In genomic region chr9:29390796-29391517, GRCm38 (mm10) we compare ENCODE assay signal across 9 mouse cellular contexts.
A peak's percentile ranks its signal among the peaks of the same experiment; 100 is the strongest.
DNase-seq lines count a peak whose midpoint lies in the region; ATAC-seq and TF ChIP-seq lines count a peak whose summit lies in the region.
"Had no signal": no experiment of that assay in that cellular context is flagged by ENCODE, and none has a peak within 500 bp of the region (broad histone marks: within the 10 kb centered on the region; RNA-seq: fewer than 3 reads in every experiment).

No protein-coding gene starts in this region.

- H3K4me2 ChIP-seq in hindbrain, postnatal 0 days (ENCODE audit: low read depth, low read length): no peak overlapping the region
- H3K4me2 ChIP-seq in hindbrain, embryonic 12.5 days (replicated peaks): no peak overlapping the region
- H3K4me2 ChIP-seq in heart, embryonic 12.5 days: peak overlapping the region; percentile 19; the same call in 1 of the 2 replicates

- peaks cover 20% of the 10 kb centered on the region for H3K4me1 ChIP-seq in hindbrain, postnatal 0 days (ENCODE audit: insufficient read depth, low read length)
- no peaks in the 10 kb centered on the region for H3K4me1 ChIP-seq in hindbrain, embryonic 12.5 days
- H3K4me1 ChIP-seq in heart, embryonic 12.5 days (replicated peaks): peaks cover 45% of the 10 kb centered on the region

- H3K4me3 ChIP-seq in hindbrain, postnatal 0 days (ENCODE audit: low read length): no peak overlapping the region
- H3K4me3 ChIP-seq in hindbrain, embryonic 12.5 days: no peak overlapping the region
- no peak overlapping the region for H3K4me3 ChIP-seq in heart, embryonic 12.5 days

- H3K27ac ChIP-seq in hindbrain, postnatal 0 days: no peak overlapping the region
- H3K27ac ChIP-seq in hindbrain, embryonic 12.5 days: no peak overlapping the region
- peak overlapping the region; percentile 38; the same call in 1 of the 2 replicates for H3K27ac ChIP-seq in heart, embryonic 12.5 days (ENCODE audit: poor library complexity, severe bottlenecking)

- TF ChIP-seq CTCF in hindbrain, postnatal 0 days (IDR thresholded peaks at IDR 0.05; ENCODE audit: low read depth): no peak

- no peaks in the 10 kb centered on the region for H3K27me3 ChIP-seq in hindbrain, postnatal 0 days (ENCODE audit: insufficient read depth, low read length)
- no peaks in the 10 kb centered on the region for H3K27me3 ChIP-seq in hindbrain, embryonic 12.5 days
- no peaks in the 10 kb centered on the region for H3K27me3 ChIP-seq in heart, embryonic 12.5 days (replicated peaks)

- ATAC-seq in hindbrain, postnatal 0 days: peak; percentile 83
- ATAC-seq in hindbrain, embryonic 12.5 days (ENCODE audit: low FRiP score): no peak
- ATAC-seq in heart, embryonic 12.5 days (ENCODE audit: insufficient number of reproducible peaks, low FRiP score): no peak
- no peak for ATAC-seq in erythroblast, adult 5-6 weeks (replicated peaks; ENCODE audit: low FRiP score, poor library complexity, severe bottlenecking)

- H3K9me3 ChIP-seq in hindbrain, postnatal 0 days (ENCODE audit: low read length): no peaks in the 10 kb centered on the region
- no peaks in the 10 kb centered on the region for H3K9me3 ChIP-seq in hindbrain, embryonic 12.5 days (replicated peaks)
- no peaks in the 10 kb centered on the region for H3K9me3 ChIP-seq in heart, embryonic 12.5 days (replicated peaks)

- DNase-seq in hindbrain, postnatal 0 days (ENCODE audit: low spot score): peak; percentile 85
- peak; percentile 60 for DNase-seq in right cerebral cortex, postnatal 4 days
- DNase-seq in right cerebral cortex, adult 2 months (ENCODE audit: low spot score in 2 of 2): no peak
- DNase-seq in ovary, postnatal 14 days (ENCODE audit: low spot score): no peak
- DNase-seq: kidney, postnatal 14 days; thymus, postnatal 14 days had no signal

- 33% methylated on average over 11 of the region's 11 CpGs for WGBS in hindbrain, postnatal 0 days
- WGBS in hindbrain, embryonic 12.5 days: 78% methylated on average over 11 of the region's 11 CpGs
- 48% methylated on average over 11 of the region's 11 CpGs for whole genome bisulfite sequencing in heart, embryonic 12.5 days

- no peaks in the 10 kb centered on the region for H3K36me3 ChIP-seq in hindbrain, postnatal 0 days (ENCODE audit: insufficient read depth, low read length)
- H3K36me3 ChIP-seq in hindbrain, embryonic 12.5 days: no peaks in the 10 kb centered on the region
- no peaks in the 10 kb centered on the region for H3K36me3 ChIP-seq in heart, embryonic 12.5 days

- no peak overlapping the region for H3K9ac ChIP-seq in hindbrain, postnatal 0 days (replicated peaks; ENCODE audit: low read length)
- H3K9ac ChIP-seq in hindbrain, embryonic 12.5 days: no peak overlapping the region
- H3K9ac ChIP-seq in heart, embryonic 12.5 days: no peak overlapping the region

Comparison
In these comparisons a context has a peak if more than half of its experiments do, and no peak if none do; other contexts are left out.
1. DNase-seq: peak in hindbrain, postnatal 0 days (single experiment) and right cerebral cortex, postnatal 4 days (single experiment); none in right cerebral cortex, adult 2 months (0 of 2) and ovary, postnatal 14 days (single experiment).